In the genomic region with DNA sequence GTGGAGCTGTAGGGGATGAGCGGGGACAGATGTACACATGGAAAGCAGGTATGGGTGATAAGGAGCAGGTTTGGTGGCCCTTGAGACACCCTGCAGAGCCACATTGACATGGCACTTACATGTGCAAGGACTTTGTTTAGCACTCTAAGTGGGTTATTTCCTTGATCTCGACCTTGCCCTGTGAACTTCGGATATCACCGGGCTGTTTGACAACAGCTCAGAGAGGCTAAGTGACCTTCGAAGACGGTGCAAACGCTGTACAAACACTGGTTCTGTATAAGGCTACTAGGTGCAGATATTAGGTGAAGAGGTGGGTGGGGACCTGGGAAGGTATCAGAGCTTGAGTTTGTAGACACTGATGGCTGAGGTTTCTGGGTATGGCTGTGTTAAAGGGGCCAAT, we compare ENCODE assay signal across 23 mouse cellular contexts. TPM values are rescaled to one million over a fixed set of nuclear protein-coding genes. Genes with fewer than 3 reads are reported as not detected.
DNase-seq lines count a peak whose midpoint lies in the region; ATAC-seq and TF ChIP-seq lines count a peak whose summit lies in the region.
"Had no signal": no experiment of that assay in that cellular context is flagged by ENCODE, and none has a peak within 500 bp of the region (broad histone marks: within the 10 kb centered on the region; RNA-seq: fewer than 3 reads in every experiment).

No protein-coding gene starts in this region.

- 68% methylated on average over 7 of the region's 7 CpGs for WGBS in intestine, embryonic 15.5 days
- 40% methylated on average over 7 of the region's 7 CpGs for WGBS in intestine, postnatal 0 days

- no peak for TF ChIP-seq CTCF in gastrocnemius, adult 2 months (IDR thresholded peaks at IDR 0.05)
- TF ChIP-seq CTCF in intestine, postnatal 0 days (IDR thresholded peaks at IDR 0.05; ENCODE audit: low read depth), result no peak

- peak; percentile 63 for ATAC-seq in intestine, embryonic 15.5 days
- peak; percentile 13; the same call in 1 of the 2 replicates for ATAC-seq in intestine, postnatal 0 days
- no peak for ATAC-seq in granulocyte monocyte progenitor cell, adult 5-6 weeks (replicated peaks; ENCODE audit: poor library complexity, severe bottlenecking)
- ATAC-seq: activated CD4-positive, CD25-positive, alpha-beta regulatory T cell, adult 4 months; CD4-positive, CD25-positive, alpha-beta regulatory T cell, adult 4 months; forebrain, embryonic 14.5 days; forebrain, embryonic 16.5 days had no signal

- intact Hi-C loops in gastrocnemius, adult 2 months (cut with DNase I), result no loop called here

- H3K9me3 ChIP-seq in intestine, embryonic 15.5 days, result no peaks in the 10 kb centered on the region
- no peaks in the 10 kb centered on the region for H3K9me3 ChIP-seq in intestine, postnatal 0 days (ENCODE audit: control insufficient read depth)
- H3K9me3 ChIP-seq: embryonic facial prominence, embryonic 10.5 days; embryonic facial prominence, embryonic 12.5 days had no signal

- H3K9ac ChIP-seq in intestine, embryonic 15.5 days, result no peak overlapping the region
- H3K9ac ChIP-seq in intestine, postnatal 0 days (ENCODE audit: low read depth, low read length), result no peak overlapping the region
- H3K9ac ChIP-seq: embryonic facial prominence, embryonic 12.5 days had no signal

- H3K4me1 ChIP-seq in intestine, embryonic 15.5 days (replicated peaks), result peaks cover 13% of the 10 kb centered on the region
- H3K4me1 ChIP-seq in intestine, postnatal 0 days (replicated peaks; ENCODE audit: control insufficient read depth, insufficient read depth, low read length), result no peaks in the 10 kb centered on the region

- H3K27ac ChIP-seq in gastrocnemius, adult 2 months, result no peak overlapping the region
- H3K27ac ChIP-seq in intestine, embryonic 15.5 days, result 0 out of 2 replicates have a peak overlapping the region, but pooled peaks have one; percentile 20
- H3K27ac ChIP-seq in intestine, postnatal 0 days (ENCODE audit: low read depth, low read length), result no peak overlapping the region
- H3K27ac ChIP-seq: embryonic facial prominence, embryonic 10.5 days; embryonic facial prominence, embryonic 12.5 days had no signal

- H3K4me2 ChIP-seq in intestine, embryonic 15.5 days (replicated peaks), result no peak overlapping the region
- H3K4me2 ChIP-seq in intestine, postnatal 0 days (replicated peaks; ENCODE audit: low read depth), result no peak overlapping the region
- H3K4me2 ChIP-seq: embryonic facial prominence, embryonic 12.5 days had no signal

- H3K4me3 ChIP-seq in gastrocnemius, adult 2 months, result no peak overlapping the region
- H3K4me3 ChIP-seq in intestine, embryonic 15.5 days (replicated peaks), result no peak overlapping the region
- H3K4me3 ChIP-seq in intestine, postnatal 0 days (ENCODE audit: low read depth, low read length), result no peak overlapping the region
- H3K4me3 ChIP-seq: embryonic facial prominence, embryonic 10.5 days; embryonic facial prominence, embryonic 12.5 days had no signal

- H3K27me3 ChIP-seq in intestine, embryonic 15.5 days (replicated peaks), result no peaks in the 10 kb centered on the region
- H3K27me3 ChIP-seq in intestine, postnatal 0 days (replicated peaks; ENCODE audit: control insufficient read depth, insufficient read depth, low read length), result no peaks in the 10 kb centered on the region
- H3K27me3 ChIP-seq: CH12.LX; embryonic facial prominence, embryonic 12.5 days had no signal

- H3K36me3 ChIP-seq in intestine, embryonic 15.5 days, result no peaks in the 10 kb centered on the region
- no peaks in the 10 kb centered on the region for H3K36me3 ChIP-seq in intestine, postnatal 0 days (ENCODE audit: control insufficient read depth, insufficient read depth)
- H3K36me3 ChIP-seq: embryonic facial prominence, embryonic 12.5 days had no signal

- DNase-seq in gastrocnemius, adult 2 months, result peak; percentile 7
- no peak for DNase-seq in gastrocnemius, postnatal 4 days (ENCODE audit: low spot score in 2 of 2)
- DNase-seq in ES-CJ7 (ENCODE audit: low read depth, low spot score), result peak; percentile 94
- no peak for DNase-seq in frontal cortex, postnatal 10 days (ENCODE audit: low spot score in 2 of 2)
- no peak for DNase-seq in kidney, adult 8-10 months
- DNase-seq: adrenal gland, adult 8-10 months; adrenal gland, postnatal 14 days; B cell, adult 2 months; cerebellum, adult 11-12 months; cerebellum, adult 2 months; cerebellum, adult 9-10 months; cerebellum, postnatal 10 days; cerebellum, postnatal 25 days had no signal

RNA-seq across cellular contexts. Expression of a gene that starts 12.0 kb away (rescaled TPM):
- 10 to 100 TPM in 1 of 2 experiments, 1 to 10 TPM in 1; 9.3 to 15.1 TPM for total RNA-seq in gastrocnemius, adult 2 months (2021)
- 10 to 100 TPM; 19.7 to 22.1 TPM for total RNA-seq in gastrocnemius, postnatal 4 days (2021)
- polyA plus RNA-seq in intestine, embryonic 15.5 days (2015; fragmentation: Nextera tagmentation; extraction: Ambion mirVana), result 4.9 and 6.2 TPM in 2 replicates
- polyA plus RNA-seq in intestine, postnatal 0 days (2015; fragmentation: Nextera tagmentation; extraction: Ambion mirVana), result 1.5 and 1.9 TPM in 2 replicates
- 0.09 TPM in 1 of 2 replicates, not detected in the other for total RNA-seq in granulocyte monocyte progenitor cell, adult 5-6 weeks (2014; fragmentation: Nextera tagmentation)
- total RNA-seq in granulocyte monocyte progenitor cell, adult 5-6 weeks (2017), result 0.22 and 0.88 TPM in 2 replicates

RNA-seq across cellular contexts. Expression of a gene that starts 52.2 kb away (rescaled TPM):
- under 1 TPM; 0.03 to 0.05 TPM for total RNA-seq in gastrocnemius, adult 2 months (2021)
- total RNA-seq in gastrocnemius, postnatal 4 days (2021), result 10 to 100 TPM; 15.0 to 25.3 TPM
- 60.6 and 72.0 TPM in 2 replicates for polyA plus RNA-seq in intestine, embryonic 15.5 days (2015; fragmentation: Nextera tagmentation; extraction: Ambion mirVana)
- 17.8 and 18.9 TPM in 2 replicates for polyA plus RNA-seq in intestine, postnatal 0 days (2015; fragmentation: Nextera tagmentation; extraction: Ambion mirVana)
- total RNA-seq in granulocyte monocyte progenitor cell, adult 5-6 weeks (2014; fragmentation: Nextera tagmentation), result 8.2 and 25.2 TPM in 2 replicates
- total RNA-seq in granulocyte monocyte progenitor cell, adult 5-6 weeks (2017), result 39.1 and 42.3 TPM in 2 replicates

Comparison
In these comparisons a context has a peak if more than half of its experiments do, and no peak if none do; other contexts are left out.
1. DNase-seq: peak in gastrocnemius, adult 2 months (single experiment) and ES-CJ7 (single experiment); none in gastrocnemius, postnatal 4 days (0 of 2), frontal cortex, postnatal 10 days (0 of 2) and kidney, adult 8-10 months (0 of 2).
2. RNA of a gene that starts 52.2 kb away (total RNA-seq): 8.2 to 42.3 TPM in granulocyte monocyte progenitor cell, adult 5-6 weeks and 15.0 to 25.3 TPM in gastrocnemius, postnatal 4 days; 0.03 to 0.05 TPM in gastrocnemius, adult 2 months; every median in the first group is over 4 times any median in the second.
3. RNA of a gene that starts 12.0 kb away (total RNA-seq): 19.7 to 22.1 TPM in gastrocnemius, postnatal 4 days and 9.3 to 15.1 TPM in gastrocnemius, adult 2 months; 0.09 to 0.88 TPM in granulocyte monocyte progenitor cell, adult 5-6 weeks; every median in the first group is over 4 times any median in the second.